Mouse (Mus musculus) heart, embryonic 11.5 days (tissue): ENCODE data around the gene Fam71f2. TPM values are rescaled to one million over a fixed set of nuclear protein-coding genes. Genes with fewer than 3 reads are reported as not detected.

ENCODE experiments used
- ATAC-seq: fragments of 200-750 bp; cut with Nextera tagmentation; replicated peaks from 2 replicates; pipeline ENCODE4 v1.8.0; 2017; ENCODE audit warnings: moderate library complexity; ENCODE audit not compliant: insufficient number of reproducible peaks, low FRiP score, low TSS enrichment
- H3K27ac ChIP-seq: fragments of 300-500 bp; sonication (generic); 2 replicates; pipeline ENCODE4 v1.5.1; 2014; ENCODE audit warnings: mild to moderate bottlenecking, low read depth, low read length
- H3K27me3 ChIP-seq: fragments of 300-500 bp; sonication (generic); 2 replicates; pipeline ENCODE4 v1.6.1; 2014; ENCODE audit warnings: mild to moderate bottlenecking, low read length, mixed read lengths; ENCODE audit not compliant: control insufficient read depth, insufficient read depth
- H3K36me3 ChIP-seq: fragments of 300-500 bp; sonication (generic); 2 replicates; pipeline ENCODE4 v1.6.1; 2014; ENCODE audit warnings: mild to moderate bottlenecking, low read length, moderate library complexity, mixed read lengths; ENCODE audit not compliant: control insufficient read depth, insufficient read depth
- H3K4me1 ChIP-seq: fragments of 300-500 bp; sonication (generic); 2 replicates; pipeline ENCODE4 v1.6.1; 2014; ENCODE audit warnings: low read length; ENCODE audit not compliant: control insufficient read depth, insufficient read depth
- H3K4me2 ChIP-seq: fragments of 300-500 bp; sonication (generic); 2 replicates; pipeline ENCODE4 v1.6.1; 2014; ENCODE audit warnings: mild to moderate bottlenecking, moderate library complexity
- H3K4me3 ChIP-seq: fragments of 300-500 bp; sonication (generic); 2 replicates; pipeline ENCODE4 v1.5.1; 2014; ENCODE audit warnings: low read depth, low read length
- H3K9ac ChIP-seq: fragments of 300-500 bp; sonication (generic); 2 replicates; pipeline ENCODE4 v1.6.1; 2014; ENCODE audit warnings: mild to moderate bottlenecking, low read depth, low read length, moderate library complexity
- H3K9me3 ChIP-seq: fragments of 300-500 bp; sonication (generic); replicated peaks from 2 replicates; pipeline ENCODE4 v1.6.1; 2016; ENCODE audit warnings: low read length; ENCODE audit not compliant: control insufficient read depth
- WGBS: fragments of 180-500 bp; shearing (Covaris S2); extraction: QIAGEN DNeasy Blood & Tissue Kit; methylation state at CpG from one replicate; pipeline ENCODE4 v1.1.7; 2014; ENCODE audit not compliant: insufficient replicate concordance; 5-methylcytosine and 5-hydroxymethylcytosine counted together
- polyA plus RNA-seq: library from polyadenylated mRNA; unstranded; fragments of >200 nt; fragmentation: Nextera tagmentation; extraction: Ambion mirVana; gene quantifications from 2 replicates; pipeline ENCODE4 v1.2.1, GENCODE M21; 2014

Gene Fam71f2
- polyA plus RNA-seq, 1 experiment from 2014 or later: 0.53 TPM

DNA sequence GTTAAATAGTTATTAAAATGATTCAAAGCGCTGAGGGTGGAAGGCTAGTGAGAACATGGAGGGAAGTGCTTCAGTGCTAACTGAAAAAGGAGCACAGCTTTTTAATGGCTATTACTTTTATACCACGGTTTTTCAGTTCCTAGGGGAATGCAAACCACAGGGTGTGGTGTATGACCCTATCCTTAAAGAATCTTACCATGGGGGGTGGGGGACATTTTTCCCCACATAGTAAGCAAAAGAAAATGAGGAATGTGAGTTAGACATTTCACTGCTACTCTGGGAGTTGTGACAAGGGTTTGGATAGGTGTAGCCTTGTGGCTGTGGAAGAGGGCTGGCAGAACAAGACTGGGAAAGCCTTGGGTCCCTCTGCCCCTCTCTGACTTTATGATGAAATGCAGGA is 37.9 kb downstream of the Fam71f2 start:
- H3K9me3 ChIP-seq: no peaks in the 10 kb centered on the region
- H3K4me3 ChIP-seq: no peak overlapping the region
- H3K27ac ChIP-seq: no peak overlapping the region
- no peaks in the 10 kb centered on the region for H3K27me3 ChIP-seq
- H3K9ac ChIP-seq: no peak overlapping the region
- no peaks in the 10 kb centered on the region for H3K36me3 ChIP-seq
- no peak for ATAC-seq
- H3K4me1 ChIP-seq: no peaks in the 10 kb centered on the region
- 64% methylated on average over 2 of the region's 2 CpGs for WGBS
- no peak overlapping the region for H3K4me2 ChIP-seq

DNA sequence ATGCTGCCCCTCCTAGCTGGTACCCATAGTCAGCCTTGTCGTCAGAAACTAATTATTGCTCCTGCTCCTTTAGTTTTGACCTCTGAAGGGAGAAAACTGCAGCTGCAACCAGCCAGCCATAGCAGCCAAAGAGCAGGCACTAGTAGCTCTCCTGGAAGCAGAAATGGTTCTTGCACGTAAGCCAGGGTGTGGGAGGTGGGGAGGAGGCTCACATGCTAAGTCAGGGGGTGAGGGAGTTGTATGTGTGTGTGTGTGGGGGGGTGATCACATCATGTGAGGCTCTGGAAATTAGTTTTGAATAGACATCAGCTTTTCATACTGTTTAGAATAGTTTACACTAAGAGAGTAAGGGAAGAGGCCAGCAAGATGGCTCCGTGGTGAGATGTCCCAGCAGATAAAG is 38.5 kb downstream of the Fam71f2 start:
- H3K4me1 ChIP-seq: no peaks in the 10 kb centered on the region
- no peaks in the 10 kb centered on the region for H3K9me3 ChIP-seq
- H3K36me3 ChIP-seq: no peaks in the 10 kb centered on the region
- H3K4me3 ChIP-seq: no peak overlapping the region
- H3K27ac ChIP-seq: no peak overlapping the region
- H3K27me3 ChIP-seq: no peaks in the 10 kb centered on the region
- ATAC-seq: no peak
- H3K4me2 ChIP-seq: no peak overlapping the region
- H3K9ac ChIP-seq: no peak overlapping the region
- WGBS: 70% methylated on average over 3 of the region's 3 CpGs

GRCm38 (mm10) chr6:29318879-29319278 is 39.5 kb downstream of the Fam71f2 start, which contains the start of gene Fam71f1:
Gene Fam71f1, plus strand, starts transcription at chr6:29319140.
- H3K4me1 ChIP-seq: no peaks in the 10 kb centered on the region
- H3K9ac ChIP-seq: no peak within 1 kb of the TSS
- H3K9me3 ChIP-seq: no peaks in the 10 kb centered on the region
- 34% methylated on average over 5 of the region's 5 CpGs for WGBS
- no peak within 1 kb of the TSS for H3K4me2 ChIP-seq
- no peak within 1 kb of the TSS for H3K4me3 ChIP-seq
- H3K27me3 ChIP-seq: no peaks in the 10 kb centered on the region
- no peaks in the 10 kb centered on the region for H3K36me3 ChIP-seq
- ATAC-seq: no peak; the same call in 1 of the 2 replicates
- no peak within 1 kb of the TSS for H3K27ac ChIP-seq

DNA sequence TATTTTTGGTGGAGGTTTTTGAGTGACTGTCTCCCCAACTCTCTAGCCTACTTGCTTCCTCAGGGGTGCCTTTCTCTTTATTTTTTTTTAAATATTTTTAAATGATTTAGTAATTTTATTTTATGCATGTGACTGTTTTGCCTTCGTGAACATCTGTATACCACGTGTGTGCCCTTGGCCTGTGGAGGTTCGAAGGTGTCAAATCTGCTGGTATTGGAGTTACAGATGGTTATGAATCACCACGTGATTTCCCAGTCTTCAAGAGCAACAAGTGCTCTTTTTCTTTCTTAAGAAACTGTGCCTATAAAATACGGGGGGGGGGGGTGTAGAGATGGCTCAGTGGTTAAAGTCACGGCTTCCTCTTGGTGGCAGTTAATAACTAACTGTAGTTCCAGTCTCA is 42.2 kb downstream of the Fam71f2 start:
- no peak for ATAC-seq
- Histone ChIP-seq H3K4me1 (no peaks in the 10 kb centered on the region), H3K4me2 (no peak overlapping the region), H3K4me3 (no peak overlapping the region), H3K9me3 (no peaks in the 10 kb centered on the region), H3K9ac (no peak overlapping the region), H3K36me3 (no peaks in the 10 kb centered on the region), H3K27me3 (no peaks in the 10 kb centered on the region), H3K27ac (no peak overlapping the region)
- 80% methylated on average over 6 of the region's 6 CpGs for WGBS

GRCm38 (mm10) chr6:29322147-29322546 is 42.8 kb downstream of the Fam71f2 start:
- ATAC-seq: no peak
- Histone ChIP-seq H3K27ac (no peak overlapping the region), H3K4me1 (no peaks in the 10 kb centered on the region), H3K9ac (no peak overlapping the region), H3K4me2 (no peak overlapping the region), H3K9me3 (no peaks in the 10 kb centered on the region), H3K4me3 (no peak overlapping the region), H3K27me3 (no peaks in the 10 kb centered on the region), H3K36me3 (no peaks in the 10 kb centered on the region)
- WGBS: 84% methylated on average over 7 of the region's 7 CpGs

GRCm38 (mm10) chr6:29322735-29323134 is 43.3 kb downstream of the Fam71f2 start:
- WGBS: 80% methylated on average over 4 of the region's 4 CpGs

GRCm38 (mm10) chr6:29326961-29327360 is 47.6 kb downstream of the Fam71f2 start:
- WGBS: 80% methylated on average over 9 of the region's 9 CpGs
- no peak for ATAC-seq
- Histone ChIP-seq H3K9me3 (no peaks in the 10 kb centered on the region), H3K4me3 (no peak overlapping the region), H3K9ac (no peak overlapping the region), H3K4me1 (0 out of 2 replicates have a peak, but pooled peaks cover 2% of the 10 kb centered on the region), H3K36me3 (no peaks in the 10 kb centered on the region), H3K27me3 (no peaks in the 10 kb centered on the region), H3K4me2 (no peak overlapping the region), H3K27ac (no peak overlapping the region)

More at GRCm38 (mm10) chr6:29322735-29323134, 43.3 kb downstream of the Fam71f2 start:
- H3K27me3 ChIP-seq: no peaks in the 10 kb centered on the region
- no peaks in the 10 kb centered on the region for H3K4me1 ChIP-seq
- H3K36me3 ChIP-seq: no peaks in the 10 kb centered on the region
- no peak overlapping the region for H3K4me2 ChIP-seq
- no peak overlapping the region for H3K9ac ChIP-seq
- no peak overlapping the region for H3K4me3 ChIP-seq
- H3K27ac ChIP-seq: no peak overlapping the region
- no peaks in the 10 kb centered on the region for H3K9me3 ChIP-seq
- ATAC-seq: no peak

GRCm38 (mm10) chr6:29329514-29329913 is 50.1 kb downstream of the Fam71f2 start:
- Histone ChIP-seq H3K9ac (no peak overlapping the region), H3K4me2 (no peak overlapping the region), H3K4me3 (no peak overlapping the region), H3K27me3 (no peaks in the 10 kb centered on the region), H3K36me3 (no peaks in the 10 kb centered on the region), H3K4me1 (0 out of 2 replicates have a peak, but pooled peaks cover 2% of the 10 kb centered on the region), H3K27ac (no peak overlapping the region), H3K9me3 (no peaks in the 10 kb centered on the region)
- no peak for ATAC-seq
- 46% methylated on average over 4 of the region's 4 CpGs for WGBS
